Mouse (Mus musculus): ENCODE results near the gene Lcmt1. TPM values are rescaled to one million over a fixed set of nuclear protein-coding genes. Genes with fewer than 3 reads are reported as not detected.

Gene Lcmt1
- polyA plus RNA-seq, 1 experiment from 2014 or later, result 71.6 TPM

- no peak overlapping the region for H3K4me2 ChIP-seq (replicated peaks)
- ATAC-seq (ENCODE audit: low FRiP score, low read depth), result no peak
- H3K36me3 ChIP-seq, result no peaks in the 10 kb centered on the region
- no peak overlapping the region for H3K9ac ChIP-seq
- H3K4me1 ChIP-seq, result peaks cover 14% of the 10 kb centered on the region
- H3K4me3 ChIP-seq, result no peak overlapping the region
- H3K27ac ChIP-seq, result no peak overlapping the region
- no peaks in the 10 kb centered on the region for H3K27me3 ChIP-seq (replicated peaks)
- H3K9me3 ChIP-seq, result no peaks in the 10 kb centered on the region
- 94% methylated on average over 3 of the region's 3 CpGs for WGBS
Observed at GRCm38 (mm10) chr7:123362806-123363205, 6.8 kb upstream of the Lcmt1 start.

DNA sequence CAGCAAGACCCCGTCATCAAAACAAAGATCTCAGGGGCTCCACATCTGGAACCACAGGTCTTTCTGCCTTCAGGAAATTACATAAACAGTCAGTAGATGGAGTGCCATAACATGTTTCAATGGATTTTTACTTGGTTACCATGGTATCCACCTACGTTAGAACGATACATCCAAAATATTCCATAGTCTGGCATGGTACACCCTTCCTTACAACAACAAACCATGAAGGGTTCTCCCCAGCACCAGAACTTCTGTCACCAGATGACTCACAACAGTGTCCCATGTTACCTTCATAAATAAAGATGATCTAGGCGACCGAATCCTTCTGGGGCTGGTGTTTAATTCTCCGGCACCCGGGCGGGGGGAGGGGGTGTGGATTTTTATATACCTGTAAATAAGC is 5.6 kb upstream of the Lcmt1 start:
- 92% methylated on average over 8 of the region's 8 CpGs for WGBS
- no peak for ATAC-seq (ENCODE audit: low FRiP score, low read depth)
- H3K4me1 ChIP-seq, result peaks cover 24% of the 10 kb centered on the region
- no peaks in the 10 kb centered on the region for H3K36me3 ChIP-seq
- no peaks in the 10 kb centered on the region for H3K27me3 ChIP-seq (replicated peaks)
- no peak overlapping the region for H3K4me3 ChIP-seq
- H3K9ac ChIP-seq, result no peak overlapping the region
- no peaks in the 10 kb centered on the region for H3K9me3 ChIP-seq
- no peak overlapping the region for H3K4me2 ChIP-seq (replicated peaks)
- H3K27ac ChIP-seq, result no peak overlapping the region

GRCm38 (mm10) chr7:123365876-123366741 is 3.5 kb upstream of the Lcmt1 start:
- Histone ChIP-seq H3K9me3 (no peaks in the 10 kb centered on the region), H3K4me3 (no peak overlapping the region), H3K4me1 (peaks cover 29% of the 10 kb centered on the region), H3K9ac (0 out of 2 replicates have a peak overlapping the region, but pooled peaks have one; percentile 6), H3K36me3 (no peaks in the 10 kb centered on the region), H3K27ac (no peak overlapping the region), H3K4me2 (replicated peaks) (no peak overlapping the region), H3K27me3 (replicated peaks) (no peaks in the 10 kb centered on the region)
- 87% methylated on average over 7 of the region's 7 CpGs for WGBS
- no peak for ATAC-seq (ENCODE audit: low FRiP score, low read depth)

DNA sequence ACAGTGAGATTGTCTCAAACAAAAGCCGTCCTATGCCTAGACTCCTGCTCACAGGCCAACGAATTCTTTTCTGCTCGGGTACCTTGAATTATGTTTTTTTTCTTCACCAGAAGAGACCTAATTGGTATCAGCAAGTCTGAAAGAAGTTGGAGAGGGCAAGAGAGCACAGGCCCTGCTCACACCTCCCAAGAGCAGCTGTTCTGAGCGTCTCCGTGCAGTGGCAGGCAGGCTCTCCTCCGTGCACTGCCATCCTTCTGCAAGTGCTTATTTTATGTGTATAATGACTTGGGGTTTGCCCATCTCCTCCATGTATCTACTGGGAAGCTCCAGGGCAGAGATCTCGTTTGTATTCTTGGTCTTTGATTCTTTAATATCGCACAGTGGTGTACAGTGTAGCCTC is 2.8 kb upstream of the Lcmt1 start:
- ATAC-seq (ENCODE audit: low FRiP score, low read depth), result no peak
- H3K4me3 ChIP-seq, result no peak overlapping the region
- no peaks in the 10 kb centered on the region for H3K9me3 ChIP-seq
- peaks cover 29% of the 10 kb centered on the region for H3K4me1 ChIP-seq
- 85% methylated on average over 8 of the region's 8 CpGs for WGBS
- no peak overlapping the region for H3K4me2 ChIP-seq (replicated peaks)
- H3K36me3 ChIP-seq, result no peaks in the 10 kb centered on the region
- no peaks in the 10 kb centered on the region for H3K27me3 ChIP-seq (replicated peaks)
- no peak overlapping the region for H3K27ac ChIP-seq
- 0 out of 2 replicates have a peak overlapping the region, but pooled peaks have one; percentile 6 for H3K9ac ChIP-seq

DNA sequence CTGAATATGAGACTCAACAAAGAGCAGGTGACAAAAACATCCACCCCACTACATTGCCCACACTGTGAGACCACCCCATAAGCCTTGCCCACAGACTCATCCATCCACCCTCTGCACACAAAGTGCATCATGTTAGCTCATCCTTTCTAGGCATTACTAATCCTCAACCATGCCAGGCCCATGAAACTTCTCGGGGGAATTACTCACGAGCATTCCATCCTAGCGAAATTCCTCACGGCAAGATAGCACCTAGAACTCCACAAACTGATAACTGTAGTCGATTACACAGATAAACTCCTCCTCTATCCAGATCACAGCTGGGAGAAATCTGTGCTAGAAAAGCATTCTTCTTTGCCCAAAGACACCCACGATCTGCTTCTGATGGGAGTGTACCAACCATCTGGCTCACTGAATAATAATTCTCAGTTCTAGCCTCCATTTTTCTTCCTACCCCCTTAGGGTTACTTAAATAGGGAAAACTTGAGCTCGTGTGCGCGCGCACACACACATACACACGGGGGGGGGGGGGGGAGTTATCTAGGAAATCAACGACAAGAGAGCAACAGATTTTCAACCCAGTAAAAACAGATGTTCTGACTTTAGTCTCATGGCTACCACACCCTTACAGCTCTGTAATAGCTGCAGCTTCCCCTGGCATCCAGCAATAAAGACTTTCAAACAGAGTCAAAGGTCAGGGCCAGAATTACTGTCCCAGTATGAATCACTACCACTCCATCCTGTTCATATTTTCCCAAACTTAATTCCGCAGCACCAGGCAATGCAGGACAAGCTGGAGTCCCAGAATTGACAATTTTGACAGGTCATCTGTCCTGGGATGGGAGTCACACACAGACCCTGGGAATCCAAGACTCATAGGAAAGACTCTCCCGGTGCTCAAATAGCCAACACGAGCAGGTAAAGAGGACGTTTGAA is 2.1 kb upstream of the Lcmt1 start:
- Histone ChIP-seq H3K9me3 (no peaks in the 10 kb centered on the region), H3K27ac (no peak overlapping the region), H3K27me3 (replicated peaks) (no peaks in the 10 kb centered on the region), H3K36me3 (no peaks in the 10 kb centered on the region), H3K4me2 (replicated peaks) (peak overlapping the region; percentile 85), H3K9ac (peak overlapping the region; percentile 42; the same call in 1 of the 2 replicates), H3K4me3 (no peak overlapping the region), H3K4me1 (peaks cover 29% of the 10 kb centered on the region)
- no peak for ATAC-seq (ENCODE audit: low FRiP score, low read depth)
- 80% methylated on average over 16 of the region's 16 CpGs for WGBS

- no peaks in the 10 kb centered on the region for H3K27me3 ChIP-seq (replicated peaks)
- H3K4me3 ChIP-seq, result no peak overlapping the region
- peak overlapping the region; percentile 85 for H3K4me2 ChIP-seq (replicated peaks)
- no peaks in the 10 kb centered on the region for H3K36me3 ChIP-seq
- H3K9me3 ChIP-seq, result no peaks in the 10 kb centered on the region
- peak overlapping the region; percentile 42; the same call in 1 of the 2 replicates for H3K9ac ChIP-seq
- H3K27ac ChIP-seq, result no peak overlapping the region
- ATAC-seq (ENCODE audit: low FRiP score, low read depth), result no peak
- WGBS, result 81% methylated on average over 2 of the region's 2 CpGs
- peaks cover 29% of the 10 kb centered on the region for H3K4me1 ChIP-seq
Observed at GRCm38 (mm10) chr7:123368187-123368586, 1.4 kb upstream of the Lcmt1 start.

- H3K9ac ChIP-seq, result peak overlapping the region; percentile 85
- ATAC-seq (ENCODE audit: low FRiP score, low read depth), result peak; percentile 82
- 3% methylated on average over 46 of the region's 51 CpGs for WGBS
- peaks cover 29% of the 10 kb centered on the region for H3K4me1 ChIP-seq
- H3K9me3 ChIP-seq, result no peaks in the 10 kb centered on the region
- no peaks in the 10 kb centered on the region for H3K36me3 ChIP-seq
- H3K4me3 ChIP-seq, result peak overlapping the region; percentile 74
- peak overlapping the region; percentile 81 for H3K27ac ChIP-seq
- no peaks in the 10 kb centered on the region for H3K27me3 ChIP-seq (replicated peaks)
- peak overlapping the region; percentile 85 for H3K4me2 ChIP-seq (replicated peaks)
Observed at GRCm38 (mm10) chr7:123368778-123369746, 522 bp upstream of the Lcmt1 start.

DNA sequence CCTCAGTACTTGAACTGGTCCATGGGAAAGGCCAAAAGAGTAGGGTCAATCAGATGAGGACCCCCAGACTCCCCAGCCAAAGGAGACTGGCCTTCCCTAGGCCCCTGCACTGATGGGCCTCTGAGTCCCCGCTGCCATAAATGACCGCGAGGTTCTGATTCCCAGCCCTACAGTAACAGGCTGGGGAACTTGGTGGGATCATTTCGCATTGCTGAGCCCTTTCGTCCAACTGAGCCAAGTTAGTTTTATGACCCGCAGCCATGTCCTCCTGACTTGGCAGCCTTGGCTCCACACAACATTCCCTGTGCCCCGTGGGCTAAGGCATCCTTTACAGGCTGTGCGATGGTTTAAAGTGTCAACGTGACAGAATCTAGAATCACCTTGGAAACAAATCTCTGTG is 1.1 kb downstream of the Lcmt1 start:
- H3K36me3 ChIP-seq, result no peaks in the 10 kb centered on the region
- no peaks in the 10 kb centered on the region for H3K9me3 ChIP-seq
- WGBS, result 34% methylated on average over 9 of the region's 9 CpGs
- H3K9ac ChIP-seq, result peak overlapping the region; percentile 85
- no peak overlapping the region for H3K27ac ChIP-seq
- no peaks in the 10 kb centered on the region for H3K27me3 ChIP-seq (replicated peaks)
- peak overlapping the region; percentile 74 for H3K4me3 ChIP-seq
- H3K4me1 ChIP-seq, result peaks cover 29% of the 10 kb centered on the region
- ATAC-seq (ENCODE audit: low FRiP score, low read depth), result no peak
- H3K4me2 ChIP-seq (replicated peaks), result peak overlapping the region; percentile 85

- H3K27ac ChIP-seq, result no peak overlapping the region
- no peak overlapping the region for H3K9ac ChIP-seq
- H3K36me3 ChIP-seq, result no peaks in the 10 kb centered on the region
- peaks cover 28% of the 10 kb centered on the region for H3K4me1 ChIP-seq
- no peak overlapping the region for H3K4me2 ChIP-seq (replicated peaks)
- no peak overlapping the region for H3K4me3 ChIP-seq
- no peaks in the 10 kb centered on the region for H3K27me3 ChIP-seq (replicated peaks)
- no peaks in the 10 kb centered on the region for H3K9me3 ChIP-seq
- WGBS, result 66% methylated on average over 3 of the region's 3 CpGs
- no peak for ATAC-seq (ENCODE audit: low FRiP score, low read depth)
Observed at GRCm38 (mm10) chr7:123371501-123371900, 1.9 kb downstream of the Lcmt1 start.

GRCm38 (mm10) chr7:123377443-123378400 is 8.1 kb downstream of the Lcmt1 start:
- Histone ChIP-seq H3K4me1 (peaks cover 12% of the 10 kb centered on the region), H3K27me3 (replicated peaks) (no peaks in the 10 kb centered on the region), H3K4me2 (replicated peaks) (peak overlapping the region; percentile 91), H3K9me3 (no peaks in the 10 kb centered on the region), H3K27ac (no peak overlapping the region), H3K36me3 (no peaks in the 10 kb centered on the region), H3K9ac (peak overlapping the region; percentile 74), H3K4me3 (peak overlapping the region; percentile 84)
- peak; percentile 99 for ATAC-seq (ENCODE audit: low FRiP score, low read depth)
- 5% methylated on average over 41 of the region's 41 CpGs for WGBS
